Mouse (Mus musculus) liver, embryonic 16.5 days (tissue): Measurements from ENCODE around the gene Cnpy2. TPM values are rescaled to one million over a fixed set of nuclear protein-coding genes. Genes with fewer than 3 reads are reported as not detected.

Experiments used
- ATAC-seq: fragments of 200-750 bp; cut with Nextera tagmentation; 2 replicates; pipeline ENCODE4 v1.8.0; 2017; ENCODE audit warnings: low read depth, mild to moderate bottlenecking, moderate number of reproducible peaks, moderate library complexity
- H3K27ac ChIP-seq: fragments of 300-500 bp; sonication (generic); 2 replicates; pipeline ENCODE4 v1.5.1; 2014; ENCODE audit warnings: mild to moderate bottlenecking, low read length
- H3K27me3 ChIP-seq: fragments of 300-500 bp; sonication (generic); 2 replicates; pipeline ENCODE4 v1.6.1; 2014; ENCODE audit warnings: low read depth, low read length, mixed read lengths; ENCODE audit not compliant: control insufficient read depth, insufficient read depth
- H3K36me3 ChIP-seq: fragments of 300-500 bp; sonication (generic); 2 replicates; pipeline ENCODE4 v1.6.1; 2014; ENCODE audit warnings: mild to moderate bottlenecking; ENCODE audit not compliant: control insufficient read depth, insufficient read depth
- H3K4me1 ChIP-seq: fragments of 300-500 bp; sonication (generic); 2 replicates; pipeline ENCODE4 v1.6.1; 2014; ENCODE audit warnings: low read depth, low read length, mixed read lengths; ENCODE audit not compliant: control insufficient read depth
- H3K4me2 ChIP-seq: fragments of 300-500 bp; sonication (generic); 2 replicates; pipeline ENCODE4 v1.6.1; 2014; ENCODE audit warnings: low read depth, low read length, mixed read lengths
- H3K4me3 ChIP-seq: fragments of 300-500 bp; sonication (generic); 2 replicates; pipeline ENCODE4 v1.5.1; 2014; ENCODE audit warnings: low read depth, mild to moderate bottlenecking, low read length
- H3K9ac ChIP-seq: fragments of 300-500 bp; sonication (generic); 2 replicates; pipeline ENCODE4 v1.6.1; 2014; ENCODE audit warnings: low read depth, low read length
- H3K9me3 ChIP-seq: fragments of 300-500 bp; sonication (generic); replicated peaks from 2 replicates; pipeline ENCODE4 v1.6.1; 2016; ENCODE audit warnings: low read length; ENCODE audit not compliant: control insufficient read depth
- WGBS: fragments of 180-500 bp; shearing (Covaris S2); extraction: QIAGEN DNeasy Blood & Tissue Kit; methylation state at CpG from one replicate; pipeline ENCODE4 v1.1.7; 2014; ENCODE audit not compliant: insufficient replicate concordance; 5-methylcytosine and 5-hydroxymethylcytosine counted together
- polyA plus RNA-seq: library from polyadenylated mRNA; unstranded; fragments of >200 nt; fragmentation: Nextera tagmentation; extraction: Ambion mirVana; gene quantifications from 2 replicates; pipeline ENCODE4 v1.2.1, GENCODE M21; 2015

The Cnpy2 gene
- polyA plus RNA-seq, 1 experiment from 2014 or later: 86.6 TPM

- peak within 1 kb of the TSS; percentile 84 for H3K9ac ChIP-seq
- under 1% methylated on average over 37 of the region's 37 CpGs for WGBS
- H3K4me1 ChIP-seq: peaks cover 17% of the 10 kb centered on the region
- H3K4me3 ChIP-seq: peak within 1 kb of the TSS; percentile 80
- ATAC-seq: peak; percentile 99
- no peaks in the 10 kb centered on the region for H3K36me3 ChIP-seq
- no peaks in the 10 kb centered on the region for H3K27me3 ChIP-seq
- H3K27ac ChIP-seq: peak within 1 kb of the TSS; percentile 91
- peak within 1 kb of the TSS; percentile 83 for H3K4me2 ChIP-seq
- no peaks in the 10 kb centered on the region for H3K9me3 ChIP-seq
These were observed 18.9 kb upstream of the Cnpy2 start, which contains the start of gene Pan2 for GRCm38 (mm10) chr10:128303126-128304021. Gene Pan2 (plus strand): TSS chr10:128303335.

DNA sequence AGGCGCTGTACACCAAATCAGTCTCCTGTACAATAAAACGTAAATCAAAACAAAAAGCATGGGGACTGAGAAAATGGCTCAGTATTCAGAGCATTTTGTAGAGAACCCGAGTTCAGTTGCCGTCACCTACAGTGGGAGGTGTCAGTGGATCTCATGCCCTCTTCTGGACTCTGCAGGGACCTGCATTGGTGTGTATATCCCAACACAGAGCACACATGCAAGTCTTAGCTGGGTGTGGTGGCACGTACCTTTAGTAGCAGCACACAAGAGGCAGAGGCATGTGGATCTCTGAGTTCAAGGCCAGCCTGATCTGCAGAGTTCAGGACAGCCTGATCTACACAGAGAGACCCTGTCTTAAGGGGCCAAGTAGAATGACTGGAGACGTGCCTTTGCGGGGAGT, 12.6 kb upstream of the Cnpy2 start:
- H3K4me3 ChIP-seq: no peak overlapping the region
- 81% methylated on average over 7 of the region's 7 CpGs for WGBS
- H3K4me1 ChIP-seq: no peaks in the 10 kb centered on the region
- H3K27ac ChIP-seq: no peak overlapping the region
- H3K4me2 ChIP-seq: no peak overlapping the region
- peaks cover 14% of the 10 kb centered on the region for H3K36me3 ChIP-seq
- no peak for ATAC-seq
- H3K9me3 ChIP-seq: no peaks in the 10 kb centered on the region
- H3K9ac ChIP-seq: no peak overlapping the region
- no peaks in the 10 kb centered on the region for H3K27me3 ChIP-seq

DNA sequence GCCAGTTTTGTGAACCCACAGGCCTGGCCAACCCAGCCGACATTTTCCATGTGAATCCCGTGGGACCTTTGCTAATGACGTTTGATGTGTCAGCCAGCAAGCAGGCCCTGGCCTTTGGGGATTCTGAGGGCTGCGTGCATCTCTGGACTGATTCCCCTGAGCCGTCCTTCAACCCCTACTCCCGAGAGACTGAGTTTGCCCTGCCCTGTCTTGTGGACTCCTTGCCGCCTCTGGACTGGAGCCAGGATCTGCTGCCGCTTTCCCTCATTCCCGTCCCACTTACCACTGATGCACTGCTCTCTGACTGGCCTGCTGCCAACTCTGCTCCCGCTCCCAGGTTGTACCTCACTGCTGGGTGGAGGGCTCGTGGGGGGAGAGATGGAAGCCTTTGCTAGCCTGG, 12.1 kb upstream of the Cnpy2 start:
- no peak overlapping the region for H3K9ac ChIP-seq
- no peak overlapping the region for H3K27ac ChIP-seq
- ATAC-seq: no peak
- 83% methylated on average over 11 of the region's 11 CpGs for WGBS
- H3K9me3 ChIP-seq: no peaks in the 10 kb centered on the region
- H3K4me3 ChIP-seq: no peak overlapping the region
- peaks cover 14% of the 10 kb centered on the region for H3K36me3 ChIP-seq
- H3K4me1 ChIP-seq: no peaks in the 10 kb centered on the region
- no peaks in the 10 kb centered on the region for H3K27me3 ChIP-seq
- H3K4me2 ChIP-seq: no peak overlapping the region

DNA sequence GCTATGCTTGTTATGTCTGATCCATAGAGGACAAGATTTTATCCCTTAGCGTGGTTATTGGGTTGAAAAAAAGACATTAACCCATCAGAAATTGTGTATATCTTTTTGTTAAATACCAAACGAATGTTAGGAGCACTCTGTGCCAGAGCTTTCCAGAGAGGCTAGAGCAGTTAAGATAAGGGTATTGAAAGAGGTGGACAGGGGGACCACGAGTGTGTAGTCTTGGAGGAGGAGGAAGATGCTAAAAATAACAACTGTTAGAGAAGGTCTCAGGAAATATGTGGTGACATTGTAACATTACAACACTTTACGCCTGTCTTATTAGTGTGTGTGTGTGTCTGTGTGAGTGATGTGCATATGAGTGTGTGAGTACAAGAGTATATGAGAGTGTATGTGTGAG, 11.4 kb upstream of the Cnpy2 start:
- Histone ChIP-seq H3K4me3 (no peak overlapping the region), H3K4me1 (0 out of 2 replicates have a peak, but pooled peaks cover 3% of the 10 kb centered on the region), H3K9ac (no peak overlapping the region), H3K9me3 (no peaks in the 10 kb centered on the region), H3K27ac (no peak overlapping the region), H3K27me3 (no peaks in the 10 kb centered on the region), H3K36me3 (peaks cover 17% of the 10 kb centered on the region), H3K4me2 (no peak overlapping the region)
- 47% methylated on average over 4 of the region's 4 CpGs for WGBS
- no peak for ATAC-seq

- 67% methylated on average over 8 of the region's 8 CpGs for WGBS
- peaks cover 41% of the 10 kb centered on the region for H3K36me3 ChIP-seq
- ATAC-seq: peak; percentile 69
These were observed 6.7 kb upstream of the Cnpy2 start for GRCm38 (mm10) chr10:128315578-128315977.

DNA sequence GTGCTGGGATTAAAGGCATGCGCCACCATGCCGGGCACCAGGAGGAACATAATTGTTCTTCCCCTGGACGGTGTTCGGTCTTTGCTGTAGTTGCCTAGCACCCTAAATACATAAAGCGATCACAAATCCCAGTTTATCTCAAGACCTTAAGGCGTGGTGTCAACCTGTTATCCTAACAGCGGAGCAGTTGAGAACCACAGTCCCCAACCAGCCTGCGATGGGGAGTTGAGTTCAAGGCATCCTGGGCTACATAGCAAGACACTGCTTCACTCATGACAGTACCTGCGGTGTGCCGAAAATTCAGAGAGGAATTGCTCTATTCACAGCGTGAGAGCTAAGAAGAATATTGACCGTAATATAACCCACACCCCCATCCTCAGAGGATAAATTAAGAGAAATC, 618 bp upstream of the Cnpy2 start:
- Histone ChIP-seq H3K36me3 (peaks cover 39% of the 10 kb centered on the region), H3K27ac (0 out of 2 replicates have a peak overlapping the region, but pooled peaks have one; percentile 22), H3K4me1 (peaks cover 15% of the 10 kb centered on the region), H3K27me3 (no peaks in the 10 kb centered on the region), H3K9me3 (no peaks in the 10 kb centered on the region), H3K9ac (peak overlapping the region; percentile 44; the same call in 1 of the 2 replicates), H3K4me3 (peak overlapping the region; percentile 90), H3K4me2 (peak overlapping the region; percentile 83)
- 43% methylated on average over 12 of the region's 12 CpGs for WGBS
- ATAC-seq: no peak

More at GRCm38 (mm10) chr10:128315578-128315977, 6.7 kb upstream of the Cnpy2 start:
- Histone ChIP-seq H3K27ac (no peak overlapping the region), H3K9ac (no peak overlapping the region), H3K4me2 (no peak overlapping the region), H3K4me3 (no peak overlapping the region), H3K27me3 (no peaks in the 10 kb centered on the region), H3K4me1 (0 out of 2 replicates have a peak, but pooled peaks cover 3% of the 10 kb centered on the region), H3K9me3 (no peaks in the 10 kb centered on the region)

DNA sequence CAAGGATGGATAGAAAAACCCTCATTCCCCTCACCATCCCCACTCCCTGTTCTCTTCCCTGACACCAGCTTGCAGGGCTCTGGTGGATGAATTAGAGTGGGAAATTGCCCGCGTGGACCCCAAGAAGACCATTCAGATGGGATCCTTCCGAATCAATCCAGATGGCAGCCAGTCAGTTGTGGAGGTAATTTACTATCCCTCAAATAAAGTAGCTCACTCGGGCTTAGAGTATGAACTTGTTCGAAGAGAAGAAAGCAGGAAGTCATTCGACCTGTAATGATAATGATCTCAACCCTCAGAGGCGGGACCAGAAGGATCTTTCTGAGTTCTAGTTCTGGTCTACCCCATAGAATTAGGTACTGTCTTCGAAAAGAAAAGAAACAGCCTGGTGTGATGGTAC, 1.3 kb downstream of the Cnpy2 start:
- Histone ChIP-seq H3K4me1 (peaks cover 15% of the 10 kb centered on the region), H3K27ac (no peak overlapping the region), H3K27me3 (no peaks in the 10 kb centered on the region), H3K4me3 (peak overlapping the region; percentile 90), H3K9me3 (no peaks in the 10 kb centered on the region), H3K36me3 (peaks cover 35% of the 10 kb centered on the region), H3K9ac (peak overlapping the region; percentile 93), H3K4me2 (peak overlapping the region; percentile 83)
- ATAC-seq: no peak
- 46% methylated on average over 8 of the region's 8 CpGs for WGBS

GRCm38 (mm10) chr10:128326825-128327224, 4.6 kb downstream of the Cnpy2 start:
- 88% methylated on average over 8 of the region's 8 CpGs for WGBS
- H3K27ac ChIP-seq: no peak overlapping the region
- no peaks in the 10 kb centered on the region for H3K27me3 ChIP-seq
- no peak overlapping the region for H3K9ac ChIP-seq
- ATAC-seq: no peak
- H3K36me3 ChIP-seq: peaks cover 17% of the 10 kb centered on the region
- H3K9me3 ChIP-seq: no peaks in the 10 kb centered on the region
- H3K4me1 ChIP-seq: peaks cover 12% of the 10 kb centered on the region
- H3K4me3 ChIP-seq: no peak overlapping the region
- H3K4me2 ChIP-seq: no peak overlapping the region

DNA sequence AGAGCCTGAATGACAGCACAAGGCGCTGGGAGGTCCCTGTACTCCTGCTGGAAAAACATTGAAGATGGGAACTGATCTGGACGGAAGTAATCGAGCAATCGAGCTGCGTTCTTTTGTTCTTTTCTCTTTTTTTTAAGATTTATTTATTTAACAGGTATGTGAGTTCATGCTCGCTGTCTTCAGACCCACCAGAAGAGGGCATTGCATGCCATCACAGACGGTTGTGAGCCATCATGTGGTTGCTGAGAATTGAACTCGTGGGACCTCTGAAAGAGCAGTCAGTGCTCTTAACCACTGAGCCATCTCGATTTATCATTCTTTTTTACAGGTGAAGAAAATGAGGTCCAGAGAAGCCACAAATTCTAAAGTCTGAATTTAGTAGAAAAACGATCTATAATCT, 5.4 kb downstream of the Cnpy2 start:
- WGBS: 69% methylated on average over 10 of the region's 10 CpGs
- ATAC-seq: no peak
- H3K36me3 ChIP-seq: peaks cover 17% of the 10 kb centered on the region

More for the DNA sequence above, 5.4 kb downstream of the Cnpy2 start:
- Histone ChIP-seq H3K4me1 (peaks cover 11% of the 10 kb centered on the region), H3K4me3 (no peak overlapping the region), H3K27ac (no peak overlapping the region), H3K27me3 (no peaks in the 10 kb centered on the region), H3K4me2 (no peak overlapping the region), H3K9me3 (no peaks in the 10 kb centered on the region), H3K9ac (no peak overlapping the region)
